Mouse (Mus musculus) effector memory CD4-positive, alpha-beta T cell, adult 7 months (primary cell): ENCODE data around the gene Art5. TPM values are rescaled to one million over a fixed set of nuclear protein-coding genes. Genes with fewer than 3 reads are reported as not detected.

Source experiments
- polyA plus RNA-seq: library from polyadenylated mRNA; unstranded; fragments of 100-300 nt; shearing (Covaris generic); gene quantifications from one replicate; pipeline ENCODE4 v1.2.1, GENCODE M21; 2017

Art5 gene
- 1.0 TPM for polyA plus RNA-seq

GRCm38 (mm10) chr7:102109171-102109570 is at the start of gene Art5:
Art5 (minus strand) TSS chr7:102109489.

DNA sequence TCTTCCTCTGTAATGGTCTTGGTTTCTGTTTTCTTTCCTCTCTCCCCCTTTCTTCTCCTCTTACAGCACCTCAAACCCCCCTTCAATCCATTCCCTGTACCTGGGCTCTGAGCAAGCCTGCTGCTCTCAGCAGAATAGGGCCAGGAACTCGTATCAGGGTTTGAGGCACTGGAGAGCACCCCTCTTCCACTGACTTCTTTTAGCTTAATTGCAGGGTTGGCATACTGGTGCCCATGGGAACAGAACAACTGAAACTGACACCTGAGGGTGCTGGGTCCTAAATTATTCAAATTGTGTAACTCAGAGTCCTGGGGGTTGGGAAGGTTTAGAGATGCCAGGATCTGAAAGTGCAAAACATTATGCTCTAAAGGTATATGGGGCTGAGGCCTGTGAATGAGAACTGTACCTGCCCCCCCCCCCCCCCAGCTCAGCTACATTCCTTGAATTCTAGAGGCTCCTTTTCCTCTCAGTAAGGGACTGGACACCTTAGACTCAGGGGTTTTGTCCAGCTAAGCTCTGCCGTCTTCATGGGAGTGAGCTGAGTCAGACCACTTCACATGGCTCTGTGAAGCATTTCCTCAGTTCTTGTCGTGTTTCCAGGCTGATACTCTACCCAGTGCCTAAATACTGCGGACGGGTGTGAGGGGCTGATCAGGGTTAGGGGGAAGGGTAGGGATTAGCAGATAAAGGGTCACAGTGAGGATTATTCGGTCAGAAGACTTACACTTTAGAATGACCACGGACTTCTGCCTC is 7.5 kb upstream of the Art5 start, which contains the start of gene Chrna10:
TSS of gene Chrna10 (minus strand) at position 250 of the 753 bp plus-strand sequence.

DNA sequence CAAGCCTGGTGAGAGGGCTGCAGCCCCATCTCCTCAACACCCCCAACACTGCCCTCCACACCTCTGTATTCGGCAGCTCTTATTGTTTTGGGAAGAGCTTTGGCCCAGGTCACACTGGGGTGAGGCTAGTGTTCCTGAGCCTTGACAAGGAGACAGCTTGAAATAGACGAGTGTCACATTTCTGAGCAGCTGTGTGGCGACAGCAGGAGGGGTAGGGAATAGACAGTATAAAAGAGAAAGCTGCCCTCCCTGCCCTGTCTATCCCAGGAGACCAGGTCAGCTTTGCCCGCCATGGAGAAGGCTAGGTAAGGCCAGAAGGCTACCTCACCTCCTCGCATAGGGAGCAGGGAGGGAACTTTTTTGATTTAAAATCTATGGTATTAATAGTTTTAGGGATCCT is 7.8 kb downstream of the Art5 start, which contains the start of gene Art1:
TSS of gene Art1 (plus strand) at position 257 of the 400 bp plus-strand sequence.

DNA sequence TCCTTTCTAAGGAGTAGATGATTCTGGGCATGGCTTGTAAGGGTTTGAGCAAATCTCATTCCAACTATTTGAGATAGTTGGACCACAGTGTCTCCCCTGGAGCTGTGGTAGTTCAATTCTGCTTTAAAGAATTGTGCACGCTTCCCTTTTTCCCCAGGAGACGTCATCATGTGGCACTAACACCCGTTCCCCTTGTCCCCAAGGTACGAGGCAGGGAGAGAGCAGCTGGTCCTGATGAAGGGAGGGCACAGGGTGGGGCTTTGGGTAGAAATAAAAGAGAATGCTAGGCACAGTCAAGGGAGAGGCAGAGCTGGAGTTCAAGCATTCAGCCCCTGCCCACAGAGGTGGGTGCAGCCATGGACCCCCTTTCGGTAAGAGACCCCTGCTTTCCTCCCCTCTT is 26.5 kb downstream of the Art5 start, which contains the start of gene Trpc2:
TSS of gene Trpc2 (plus strand) at position 301 of the 400 bp plus-strand sequence.

GRCm38 (mm10) chr7:102065046-102065891 is 44.0 kb downstream of the Art5 start, which contains the start of the genes Rnf121, Xndc1 and Xntrpc:
Rnf121 (minus strand) TSS chr7:102065469.
Xndc1 (plus strand) TSS chr7:102065511.
Xntrpc (plus strand) TSS chr7:102065713.

Other genes starting within 250 kb of the Art5 start
- 24.8 TPM for gene Anapc15, start 245.8 kb downstream of the Art5 start, polyA plus RNA-seq
- not detected for gene Folr1, start 238.7 kb downstream of the Art5 start, polyA plus RNA-seq
- 74.6 TPM for gene Lamtor1, start 203.6 kb downstream of the Art5 start, polyA plus RNA-seq
- gene Tomt, start 203.1 kb downstream of the Art5 start, polyA plus RNA-seq, result not detected
- 3.7 TPM for gene Lrrc51, start 175.6 kb downstream of the Art5 start, polyA plus RNA-seq
- gene Numa1, start 175.4 kb downstream of the Art5 start, polyA plus RNA-seq, result 131 TPM
- gene Il18bp, start 90.8 kb downstream of the Art5 start, polyA plus RNA-seq, result 4.4 TPM
- gene Rnf121, start 44.0 kb downstream of the Art5 start, polyA plus RNA-seq, result 18.6 TPM
- gene Xndc1, start 44.0 kb downstream of the Art5 start, polyA plus RNA-seq, result 24.6 TPM
- gene Xntrpc, start 43.8 kb downstream of the Art5 start, polyA plus RNA-seq, result 0.27 TPM
- gene Trpc2, start 26.4 kb downstream of the Art5 start, polyA plus RNA-seq, result 0.20 TPM
- 0.32 TPM for gene Art1, start 7.7 kb downstream of the Art5 start, polyA plus RNA-seq
- not detected for gene Chrna10, start 7.3 kb upstream of the Art5 start, polyA plus RNA-seq
- gene Nup98, start 100.7 kb upstream of the Art5 start, polyA plus RNA-seq, result 123 TPM
- gene Pgap2, start 100.7 kb upstream of the Art5 start, polyA plus RNA-seq, result 33.9 TPM
- gene Rhog, start 146.6 kb upstream of the Art5 start, polyA plus RNA-seq, result 645 TPM
- gene Stim1, start 158.3 kb upstream of the Art5 start, polyA plus RNA-seq, result 160 TPM